Mouse (Mus musculus): Measurements from ENCODE around the gene Wdr19.

Gene Wdr19

DNA sequence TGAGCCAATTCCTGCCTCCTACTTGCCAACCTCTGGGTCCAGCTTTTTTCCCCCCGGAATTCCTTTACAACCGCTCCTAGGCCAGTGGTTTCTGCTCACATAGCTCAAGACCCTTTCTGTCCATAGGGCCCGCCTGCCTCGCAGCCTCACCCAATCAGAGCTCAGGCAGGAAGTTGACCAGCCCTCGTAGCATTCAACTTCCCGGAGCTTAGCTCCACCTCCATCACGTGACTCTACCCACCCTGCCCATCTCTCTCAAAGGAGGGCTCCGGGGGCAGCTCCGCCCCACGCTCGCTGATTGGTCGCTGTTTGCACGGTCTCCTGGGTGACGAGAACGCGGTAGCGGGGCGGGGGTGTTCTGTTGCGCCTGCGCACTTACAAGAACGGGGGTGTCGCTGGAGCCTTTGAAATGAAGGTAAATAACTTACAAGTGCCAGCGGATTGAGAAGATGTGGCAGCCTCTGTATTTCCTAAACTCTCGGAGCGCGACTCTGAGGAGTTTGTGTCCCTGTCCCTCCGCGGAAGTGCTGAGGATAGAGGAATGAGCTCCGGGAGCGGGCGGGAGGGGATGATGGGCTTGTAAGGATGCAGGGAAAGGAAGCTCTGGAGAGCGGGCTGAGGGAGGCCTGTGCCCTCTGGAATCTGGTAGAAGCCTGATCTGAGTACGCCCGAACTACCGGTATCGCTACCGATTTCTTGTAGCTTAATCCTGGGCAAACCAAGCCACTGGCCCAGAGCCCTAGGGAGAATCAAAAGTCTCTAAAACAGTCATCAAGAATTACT, at the start of gene Wdr19:
Wdr19 (plus strand) TSS at position 351 of the 783 bp plus-strand sequence.
- peak; percentile 98 for DNase-seq (ENCODE audit: low spot score)

DNA sequence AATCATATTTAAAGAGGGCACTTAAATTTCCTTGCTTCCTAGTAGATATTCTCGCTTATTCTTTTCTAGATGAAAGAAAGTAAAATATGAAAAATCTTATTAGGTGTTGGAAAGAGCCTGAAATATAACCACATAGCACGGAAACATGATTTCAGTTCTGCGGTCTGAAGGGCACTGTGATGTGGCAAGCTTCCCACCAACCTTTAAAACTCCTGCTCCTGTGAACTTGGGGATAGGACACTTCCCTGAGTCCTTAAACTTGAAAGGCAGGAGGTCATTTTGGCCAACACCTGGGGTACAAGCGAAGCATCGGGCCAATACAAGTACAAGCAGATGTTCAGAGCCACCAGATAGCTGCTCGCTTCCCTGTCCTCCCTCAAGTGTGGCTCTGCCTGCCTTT, 49.8 kb upstream of the Wdr19 start:
- no peak for DNase-seq (ENCODE audit: low spot score)

DNA sequence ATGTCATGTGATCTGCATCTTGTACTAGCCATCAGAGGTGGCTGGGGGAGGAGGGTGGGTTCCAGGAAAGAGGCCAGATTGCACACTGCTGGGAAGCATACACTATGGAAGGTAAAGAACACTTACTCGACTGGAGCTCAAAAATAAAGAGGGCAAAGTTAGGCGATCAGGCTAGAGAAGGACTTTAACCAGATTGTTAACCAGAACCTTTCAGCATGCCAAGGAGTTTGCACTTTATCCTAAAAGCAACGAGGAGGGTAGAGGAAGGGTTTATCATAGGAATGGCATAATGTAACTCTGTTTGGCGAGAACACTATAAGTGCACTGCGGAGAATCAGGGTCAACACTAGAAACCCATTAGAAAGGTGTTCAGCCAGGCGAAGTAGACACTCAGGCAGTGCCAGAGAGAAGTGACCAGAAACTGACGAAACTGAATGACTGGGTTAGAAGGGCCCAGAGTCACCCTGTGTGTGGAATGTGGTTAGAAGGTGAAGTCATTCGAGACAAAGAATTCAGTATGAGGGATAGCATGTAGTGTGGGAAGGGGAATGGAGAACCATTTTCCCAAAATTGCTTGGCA, 49.0 kb upstream of the Wdr19 start:
- no peak for DNase-seq (ENCODE audit: low spot score)

DNA sequence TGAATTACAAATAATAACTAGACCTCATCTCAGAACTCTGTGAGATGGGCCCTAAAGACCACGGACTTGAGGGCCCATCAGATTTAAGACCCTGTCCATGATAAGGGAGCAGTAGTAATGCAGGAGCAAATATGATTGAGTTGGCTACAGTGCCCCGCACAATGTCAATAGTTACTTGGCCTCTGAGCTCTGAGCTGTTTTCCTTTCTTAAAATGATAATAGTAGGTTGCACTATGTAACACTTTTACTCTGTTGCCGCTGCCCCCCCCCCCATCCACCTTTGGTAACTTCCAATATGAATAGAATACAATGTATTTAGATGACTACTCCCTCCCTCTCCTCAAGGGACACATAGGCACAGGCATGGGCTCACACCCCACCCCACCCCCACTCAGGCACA, 48.2 kb upstream of the Wdr19 start:
- no peak for DNase-seq (ENCODE audit: low spot score)

DNA sequence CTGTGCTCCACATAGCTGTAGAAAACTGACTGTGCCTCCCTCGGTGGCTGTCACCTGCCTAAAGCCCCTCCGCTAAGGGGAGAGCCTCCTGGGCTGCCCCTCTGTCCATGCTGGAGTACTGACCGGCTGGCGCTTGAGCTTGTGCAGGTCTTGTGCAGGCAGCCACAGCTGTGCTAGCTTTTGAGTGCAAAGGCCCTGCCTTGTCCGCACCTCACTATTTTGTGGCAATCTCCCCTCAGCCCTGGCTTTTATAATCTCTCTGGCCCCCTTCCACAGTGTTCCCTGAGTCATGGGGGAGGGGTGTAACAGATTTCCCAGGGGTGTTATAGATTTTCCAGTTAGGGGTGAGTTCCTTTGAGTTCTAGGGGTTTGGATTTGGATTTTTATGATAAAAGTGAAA, 47.7 kb upstream of the Wdr19 start:
- no peak for DNase-seq (ENCODE audit: low spot score)

DNA sequence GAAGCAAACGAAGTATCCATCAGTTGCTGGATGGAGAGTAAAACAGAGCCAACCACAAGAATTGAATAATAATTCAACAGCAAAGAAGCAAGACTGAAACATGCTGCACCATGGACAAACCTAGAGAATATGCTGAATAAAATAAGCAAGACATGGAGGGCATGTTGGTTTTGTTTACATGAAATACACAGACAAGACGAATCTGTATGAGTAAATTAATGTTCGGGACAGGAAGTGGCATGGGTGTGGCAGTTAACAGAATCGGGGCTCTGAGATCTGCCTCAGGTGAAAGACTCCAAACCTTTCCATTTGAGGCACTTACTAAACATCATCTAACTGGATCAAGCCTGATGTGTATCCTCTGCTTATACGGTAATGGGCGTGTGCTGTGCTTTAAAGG, 45.2 kb upstream of the Wdr19 start:
- DNase-seq (ENCODE audit: low spot score) = no peak

DNA sequence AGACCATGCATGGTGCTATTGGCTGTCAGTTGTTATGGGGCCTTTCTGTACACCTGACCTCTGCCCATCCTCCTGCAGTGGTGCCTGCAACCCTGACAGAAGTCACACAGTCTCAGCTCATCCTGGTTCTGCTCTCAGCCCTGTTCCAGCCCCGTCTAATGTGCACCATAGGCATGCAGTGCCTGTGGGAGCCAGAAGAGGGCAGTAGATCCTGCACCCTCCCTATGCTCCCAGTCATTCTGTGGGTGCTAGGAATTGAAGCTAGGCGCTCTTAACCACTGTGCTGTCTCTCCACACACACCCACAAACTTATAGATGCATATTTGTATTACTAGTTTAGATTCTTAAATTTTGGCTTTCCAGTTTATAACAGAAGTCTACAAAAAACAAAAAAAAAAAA, 42.6 kb upstream of the Wdr19 start:
- DNase-seq (ENCODE audit: low spot score) = peak; percentile 44

DNA sequence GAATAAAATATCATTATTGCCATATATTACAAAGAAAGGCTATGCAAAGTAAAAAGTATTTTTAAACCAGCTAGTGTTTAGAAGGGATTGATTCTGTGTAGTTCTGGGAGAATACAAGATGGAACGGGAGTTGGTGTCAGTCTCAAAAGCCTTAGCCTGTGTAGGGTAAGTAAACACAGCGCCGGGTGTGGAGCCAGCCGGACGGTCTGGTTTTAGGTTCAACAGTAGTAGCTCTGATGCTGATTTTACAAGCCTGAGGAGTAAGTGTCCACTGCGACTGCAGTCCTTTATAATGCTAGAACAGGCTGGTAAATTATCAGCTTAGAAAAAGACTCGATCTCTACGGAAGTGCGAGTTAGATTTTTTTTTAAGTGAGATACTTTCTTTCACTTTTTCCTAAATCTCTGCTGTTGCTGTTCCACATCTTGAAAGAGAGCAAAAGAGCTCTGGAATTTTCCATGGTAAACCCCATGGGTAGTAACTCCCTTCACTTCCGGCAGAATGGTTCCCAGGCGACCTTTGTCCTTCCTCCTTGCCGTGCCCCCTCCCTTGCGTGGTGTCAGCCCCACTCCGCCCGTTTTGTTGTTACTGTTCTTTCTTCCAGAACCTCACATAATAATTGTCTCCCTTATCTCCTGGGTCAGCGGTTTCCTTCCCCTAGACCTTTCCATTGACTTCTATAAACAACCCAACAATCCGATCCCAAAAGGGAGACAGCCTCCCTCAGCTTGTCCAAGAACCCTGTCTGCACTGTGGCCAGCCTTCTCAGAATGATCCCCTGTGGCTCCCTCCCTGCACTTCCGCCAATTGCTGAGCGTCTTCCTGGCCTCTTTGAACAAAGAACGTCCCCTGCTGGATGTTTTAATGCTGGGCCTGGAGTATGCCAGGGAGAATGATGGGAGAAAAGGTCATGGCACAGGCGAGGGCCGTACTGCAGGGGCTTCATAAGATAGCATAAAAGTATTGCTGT, 41.8 kb upstream of the Wdr19 start:
- DNase-seq (ENCODE audit: low spot score) = no peak

DNA sequence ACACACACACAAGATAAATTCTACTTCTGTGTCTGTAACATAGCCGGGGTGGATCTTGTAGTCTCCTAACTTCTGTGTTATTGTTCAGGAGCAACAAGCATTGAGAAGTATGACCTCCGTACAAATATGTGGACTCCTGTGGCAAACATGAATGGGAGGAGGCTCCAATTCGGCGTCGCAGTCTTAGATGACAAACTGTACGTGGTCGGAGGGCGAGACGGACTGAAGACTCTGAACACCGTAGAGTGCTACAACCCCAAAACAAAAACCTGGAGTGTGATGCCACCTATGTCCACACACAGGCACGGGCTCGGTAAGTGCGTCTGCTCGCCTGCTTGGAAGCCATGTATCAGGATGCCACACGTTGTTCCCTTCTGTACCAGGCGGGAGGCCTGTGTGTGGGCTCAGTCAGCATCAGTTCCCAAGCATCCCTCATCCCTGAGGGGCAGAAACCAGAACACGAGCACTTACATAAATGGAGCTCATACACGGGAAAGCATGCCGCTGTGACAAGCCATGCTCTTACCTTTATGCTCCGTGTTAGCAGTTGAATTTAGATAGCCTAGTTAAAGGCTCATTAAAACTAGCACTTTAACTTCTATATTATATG, 40.7 kb upstream of the Wdr19 start:
- no peak for DNase-seq (ENCODE audit: low spot score)

DNA sequence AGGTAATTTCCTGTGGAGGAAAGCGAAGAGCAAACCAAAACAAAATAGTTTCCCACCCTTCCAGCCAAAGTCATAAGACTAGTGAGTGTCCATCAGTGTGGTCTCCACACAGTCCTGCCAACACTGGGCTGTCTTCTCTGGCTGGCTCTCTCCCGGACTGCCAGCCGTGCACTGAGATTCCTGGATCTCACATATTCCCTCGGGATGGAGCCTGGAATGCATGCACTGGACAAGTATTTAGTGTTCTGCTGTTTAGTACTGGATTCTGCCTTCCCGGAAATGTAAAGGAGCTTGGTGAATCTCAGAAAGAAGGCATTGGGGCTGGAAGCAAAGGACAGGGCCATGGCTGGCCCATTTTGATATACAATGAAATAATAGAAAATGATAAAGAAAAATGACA, 36.5 kb upstream of the Wdr19 start:
- peak; percentile 40 for DNase-seq (ENCODE audit: low spot score)

DNA sequence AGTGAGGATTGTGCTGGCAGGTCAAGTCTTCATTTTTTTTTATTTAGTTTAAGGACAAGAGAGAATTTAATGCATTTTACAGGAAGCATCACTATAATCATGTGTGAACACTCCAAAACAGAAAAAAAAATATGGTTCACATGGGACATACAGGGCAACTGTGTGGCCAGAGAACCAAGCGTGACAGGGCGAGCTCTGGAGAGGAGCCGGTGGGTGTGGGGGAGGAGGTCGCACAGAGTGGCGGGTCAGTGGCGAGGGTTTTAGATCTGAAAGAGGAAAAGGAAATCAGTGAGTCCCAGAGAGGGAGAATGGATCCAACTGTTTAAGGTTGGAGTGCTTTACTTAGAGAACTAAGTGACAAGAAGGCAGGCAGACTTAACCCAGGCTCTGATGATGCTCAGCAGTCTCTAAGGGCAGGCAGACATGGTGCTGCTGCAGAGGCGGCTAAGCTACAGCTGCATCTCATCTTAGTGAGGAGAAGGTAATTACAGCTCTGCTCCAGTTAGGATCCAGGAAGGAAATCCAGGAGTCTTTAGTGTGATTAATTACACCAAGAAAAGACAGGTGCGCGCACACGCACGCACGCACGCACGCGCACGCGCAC, 35.9 kb upstream of the Wdr19 start:
- DNase-seq (ENCODE audit: low spot score) = no peak

DNA sequence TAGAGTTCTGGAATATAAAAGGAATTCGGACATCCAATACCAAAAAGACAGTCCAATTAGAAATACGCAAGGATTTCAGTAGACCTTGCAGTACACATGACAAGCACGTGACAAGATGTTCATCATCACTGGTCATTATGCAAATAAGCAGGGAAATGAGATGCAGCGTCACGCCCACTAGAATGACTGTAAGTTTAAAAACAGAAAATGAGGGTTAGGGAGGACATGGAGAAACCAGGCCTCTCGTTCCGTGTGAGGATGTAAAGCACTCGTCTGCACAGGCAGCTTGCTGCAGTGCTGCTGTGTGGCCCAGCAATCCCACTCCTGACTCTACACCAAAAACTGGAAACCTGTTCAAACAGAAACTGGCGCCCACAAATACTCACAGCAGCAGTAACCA, 29.3 kb upstream of the Wdr19 start:
- no peak for DNase-seq (ENCODE audit: low spot score)

DNA sequence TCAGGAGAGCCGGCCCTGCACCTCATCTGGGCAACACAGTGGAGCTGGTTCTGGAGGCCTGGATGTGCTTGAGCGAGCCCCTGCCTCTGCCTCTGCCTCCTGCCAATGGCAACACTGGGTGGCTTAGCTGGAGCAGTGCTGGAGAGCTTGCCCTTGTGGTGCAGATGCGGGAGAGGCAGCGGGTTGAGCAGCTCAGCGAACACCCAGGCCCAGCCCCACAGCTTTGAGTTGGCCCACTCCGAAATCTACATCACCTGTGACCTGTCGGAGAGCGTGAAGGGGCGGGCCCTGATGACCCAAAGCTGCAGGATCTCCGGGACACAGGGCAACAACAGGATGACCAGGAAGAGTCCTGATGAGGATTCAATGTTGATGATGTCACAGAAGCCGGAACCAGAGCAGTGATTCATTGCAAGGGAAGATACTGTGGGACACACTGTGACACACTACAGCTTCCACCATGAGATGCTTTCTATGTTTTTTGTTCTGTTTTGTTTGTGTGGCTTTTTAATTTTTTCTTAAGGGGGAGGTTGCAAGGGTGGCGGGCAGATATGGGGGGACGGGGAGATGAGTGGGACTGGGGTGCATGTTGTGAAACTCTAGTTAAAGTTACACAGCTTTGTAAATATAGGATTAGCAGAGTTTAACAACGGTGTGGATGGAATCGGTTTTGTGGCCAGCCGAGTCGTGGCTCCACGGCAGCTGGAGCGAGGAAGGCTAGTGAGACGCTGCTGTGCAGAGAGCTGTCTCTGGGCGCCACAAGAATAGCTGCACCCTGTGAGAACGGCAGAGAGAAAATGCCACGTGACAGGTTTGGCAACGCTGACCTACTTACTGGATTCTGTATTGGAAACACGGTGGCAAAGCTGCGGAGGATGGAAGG, 24.2 kb upstream of the Wdr19 start:
- DNase-seq (ENCODE audit: low spot score) = no peak

DNA sequence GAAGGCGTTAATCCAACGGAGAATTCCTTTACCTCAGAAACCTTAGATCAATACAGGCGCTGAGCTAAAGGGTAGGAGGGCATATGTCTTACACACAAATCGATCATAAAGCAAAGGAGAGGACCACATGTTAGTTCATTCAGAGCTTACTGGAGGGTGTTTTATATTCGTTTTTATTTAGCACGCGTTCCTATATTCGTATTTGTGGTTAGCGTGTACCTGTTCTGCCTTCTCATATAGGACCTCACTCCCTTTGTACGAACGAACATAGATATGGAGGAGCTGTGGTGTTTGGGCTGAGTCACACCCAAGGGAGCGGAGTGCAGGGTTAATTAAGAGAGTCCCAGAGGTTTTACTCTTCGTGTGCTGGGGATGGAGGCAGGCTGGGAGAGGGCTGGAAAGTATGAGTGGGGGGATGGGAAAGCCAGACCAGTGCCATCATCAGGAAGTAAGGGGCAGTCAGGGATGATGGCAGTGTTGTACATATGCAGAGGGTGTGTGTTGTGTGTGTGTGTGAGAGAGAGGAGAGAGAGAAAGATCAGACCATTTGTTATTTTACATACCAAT, 23.5 kb upstream of the Wdr19 start:
- DNase-seq (ENCODE audit: low spot score) = no peak

DNA sequence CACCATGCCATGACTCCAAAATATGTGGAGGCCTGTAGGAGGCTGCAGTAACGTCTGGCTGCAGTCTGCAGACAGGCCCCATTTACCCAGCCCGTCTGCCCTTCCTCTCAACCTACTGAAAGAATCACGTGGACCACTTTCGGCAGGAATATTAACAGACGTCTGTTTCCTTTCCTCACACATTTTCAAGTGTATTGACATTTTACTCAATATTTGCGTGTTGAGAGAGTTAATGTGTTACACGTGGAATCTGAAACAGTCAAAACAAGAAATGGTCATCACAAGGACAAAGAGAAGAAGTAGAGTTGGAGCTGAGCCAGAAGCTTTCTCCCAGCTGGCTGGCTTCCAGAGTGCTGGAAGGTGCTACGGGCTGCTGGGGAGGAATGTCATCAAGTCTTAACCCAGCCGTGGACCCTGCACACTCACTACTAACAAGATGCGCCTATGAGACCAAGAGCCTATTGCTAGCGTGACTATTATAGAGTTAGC, 22.4 kb upstream of the Wdr19 start:
- no peak for DNase-seq (ENCODE audit: low spot score)

DNA sequence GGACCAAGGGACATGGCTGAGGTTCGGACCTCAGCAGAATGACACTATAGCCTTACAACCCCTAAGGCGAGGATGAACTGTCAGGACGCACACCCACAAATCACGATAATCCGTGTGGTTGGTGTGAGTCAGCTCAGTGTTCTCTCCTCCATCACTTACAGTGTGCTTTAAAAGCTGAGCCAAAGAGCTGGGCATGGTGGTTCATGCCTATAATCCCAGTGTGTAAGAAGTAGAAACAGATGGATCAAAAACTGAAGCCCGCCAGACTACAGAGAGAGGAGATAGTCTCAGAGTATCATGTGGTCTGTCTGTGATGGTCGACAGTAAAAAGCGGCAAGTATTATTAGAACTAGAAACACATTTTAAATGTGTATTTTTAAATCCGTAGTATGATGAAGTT, 21.0 kb upstream of the Wdr19 start:
- no peak for DNase-seq (ENCODE audit: low spot score)

DNA sequence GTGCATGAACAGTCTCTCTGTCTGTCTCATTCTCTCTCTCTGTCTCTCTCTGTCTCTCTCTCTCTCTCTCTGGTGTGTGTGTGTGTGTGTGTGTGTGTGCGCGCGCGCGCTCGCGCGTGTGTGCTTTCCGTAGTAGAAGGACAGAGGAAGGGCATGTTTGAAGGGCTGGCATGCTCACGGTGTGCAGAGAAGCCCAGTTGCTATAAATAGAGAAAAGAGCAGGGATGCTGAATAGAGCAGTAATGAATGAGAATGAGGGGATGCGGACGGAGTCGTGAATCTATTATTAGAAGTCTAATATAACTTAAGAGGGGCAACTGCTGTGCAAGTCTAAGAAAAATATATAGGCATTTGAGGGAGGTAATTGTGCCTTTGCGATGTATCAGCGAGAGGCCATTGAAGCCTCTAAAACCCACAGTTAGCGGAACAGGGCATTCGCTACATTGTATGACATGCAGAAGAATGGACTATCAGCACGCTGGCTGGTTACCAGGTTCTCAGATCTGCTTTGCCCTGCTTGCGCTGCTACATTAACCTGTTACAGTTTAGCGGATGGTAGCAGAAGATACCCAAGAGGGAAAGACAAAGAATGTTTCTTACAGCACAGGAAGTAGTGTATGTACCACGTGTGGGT, 18.2 kb upstream of the Wdr19 start:
- DNase-seq (ENCODE audit: low spot score) = no peak

DNA sequence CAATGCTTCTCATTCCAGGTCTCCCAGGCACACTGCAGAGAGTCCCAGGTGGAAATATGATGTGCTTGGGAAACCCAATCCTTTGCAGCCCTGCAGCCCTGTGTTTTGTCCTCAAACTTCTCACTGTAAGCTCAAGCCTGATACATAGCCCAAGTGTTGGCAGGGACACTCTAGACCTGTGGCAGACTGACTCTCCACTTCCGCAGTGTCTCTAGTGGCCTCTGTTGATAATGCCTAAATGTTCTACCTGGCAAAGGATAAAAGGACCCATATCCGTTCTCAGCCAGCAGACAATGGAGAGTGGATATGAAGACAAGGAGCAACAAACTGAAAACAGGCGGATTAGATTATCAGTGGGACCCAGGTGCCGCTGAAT, 17.7 kb upstream of the Wdr19 start:
- DNase-seq (ENCODE audit: low spot score) = no peak

DNA sequence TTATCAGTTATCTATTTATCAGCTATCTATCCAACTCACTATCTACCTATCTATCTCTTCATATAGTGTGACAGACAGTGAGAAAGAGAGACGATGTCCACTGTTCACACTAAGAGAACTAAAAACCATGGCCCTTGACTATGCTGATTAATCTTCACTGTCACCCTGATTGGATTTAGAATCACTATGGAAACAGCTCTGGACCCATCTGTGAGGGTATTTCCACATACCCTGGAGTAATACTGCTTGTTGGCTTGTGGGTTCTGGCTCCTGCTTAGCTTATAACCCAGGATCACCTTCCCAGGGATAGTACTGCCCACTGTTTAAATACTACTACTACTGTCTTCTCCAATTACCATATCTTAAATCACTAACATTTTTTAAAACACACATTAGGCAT, 17.2 kb upstream of the Wdr19 start:
- DNase-seq (ENCODE audit: low spot score) = no peak

DNA sequence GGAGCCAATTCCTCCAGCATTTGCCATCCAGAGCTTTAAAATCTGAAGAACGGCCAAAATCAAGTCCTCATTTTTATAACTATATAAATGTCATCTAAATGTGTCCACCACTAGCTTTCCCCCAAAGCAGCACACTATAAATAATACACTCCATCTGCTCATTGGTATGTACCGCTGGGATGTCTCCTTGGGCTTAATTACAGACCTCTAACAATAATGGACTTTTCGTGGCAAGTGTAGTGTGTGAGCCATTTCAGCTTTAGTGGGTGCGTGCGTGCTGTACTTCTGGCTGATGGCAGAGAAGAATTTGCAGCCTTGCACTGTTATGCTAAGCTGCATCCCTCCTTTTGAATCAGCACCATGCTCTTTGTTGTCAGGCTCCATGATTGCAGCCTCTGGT, 7.9 kb upstream of the Wdr19 start:
- DNase-seq (ENCODE audit: low spot score) = no peak
